1 mouse cellular context compared by ENCODE assay signal in genomic region chr13:35756393-35757338, GRCm38 (mm10).
TF ChIP-seq lines count a peak whose summit lies in the region.

No protein-coding gene starts in this region.

TF ChIP-seq in MEL, 35 proteins besides CTCF, POLR2A, EP300 and RAD21 (continued from another document):
- peak; percentile 73 for TF ChIP-seq ETS1 (IDR thresholded peaks at IDR 0.05; ENCODE audit: low read depth, low read length)
- peak; percentile 41; the same call in 1 of the 2 replicates for TF ChIP-seq NELFE (IDR thresholded peaks at IDR 0.05; ENCODE audit: low read depth, low read length)
- TF ChIP-seq MEF2A (IDR thresholded peaks at IDR 0.05; ENCODE audit: extremely low read depth, insufficient replicate concordance, low read depth, low read length, poor library complexity, severe bottlenecking), result 0 out of 2 replicates have a peak, but pooled peaks have one; percentile 33
- 0 out of 2 replicates have a peak, but pooled peaks have one; percentile 18 for TF ChIP-seq CHD1 (IDR thresholded peaks at IDR 0.05; ENCODE audit: low read depth, low read length)
- no peak for TF ChIP-seq E2F4 (IDR thresholded peaks at IDR 0.05; ENCODE audit: borderline replicate concordance, low read depth, low read length)
- peak; percentile 69 for TF ChIP-seq GATA1 (IDR thresholded peaks at IDR 0.05; ENCODE audit: low read depth, low read length)
- peak; percentile 90 for TF ChIP-seq USF1 (IDR thresholded peaks at IDR 0.05; ENCODE audit: low read depth, low read length)
- TF ChIP-seq SMC3 (IDR thresholded peaks at IDR 0.05; ENCODE audit: low read depth, low read length), result no peak
- TF ChIP-seq ZC3H11A (IDR thresholded peaks at IDR 0.05; ENCODE audit: low read depth, low read length), result no peak
- TF ChIP-seq MXI1 (IDR thresholded peaks at IDR 0.05; ENCODE audit: low read depth, low read length), result peak; percentile 90
- no peak for TF ChIP-seq ELF1 (IDR thresholded peaks at IDR 0.05; ENCODE audit: low read depth, low read length)
- no peak for TF ChIP-seq UBTF (IDR thresholded peaks at IDR 0.05; ENCODE audit: borderline replicate concordance, insufficient read depth, low read depth, low read length)
- no peak for TF ChIP-seq NRF1 (IDR thresholded peaks at IDR 0.05; ENCODE audit: insufficient read depth, low read depth, low read length, poor library complexity, severe bottlenecking)
- TF ChIP-seq MYB (IDR thresholded peaks at IDR 0.05; ENCODE audit: low read depth, low read length), result no peak
- peak; percentile 41; the same call in 1 of the 2 replicates for TF ChIP-seq SIN3A (IDR thresholded peaks at IDR 0.05; ENCODE audit: low read length)
